Mouse (Mus musculus): Measurements from ENCODE around the gene Gm20388.

Gm20388 gene

GRCm38 (mm10) chr8:123786166-123786565, 3875.5 kb downstream of the Gm20388 start:
- no peak for DNase-seq (ENCODE audit: low spot score)

DNA sequence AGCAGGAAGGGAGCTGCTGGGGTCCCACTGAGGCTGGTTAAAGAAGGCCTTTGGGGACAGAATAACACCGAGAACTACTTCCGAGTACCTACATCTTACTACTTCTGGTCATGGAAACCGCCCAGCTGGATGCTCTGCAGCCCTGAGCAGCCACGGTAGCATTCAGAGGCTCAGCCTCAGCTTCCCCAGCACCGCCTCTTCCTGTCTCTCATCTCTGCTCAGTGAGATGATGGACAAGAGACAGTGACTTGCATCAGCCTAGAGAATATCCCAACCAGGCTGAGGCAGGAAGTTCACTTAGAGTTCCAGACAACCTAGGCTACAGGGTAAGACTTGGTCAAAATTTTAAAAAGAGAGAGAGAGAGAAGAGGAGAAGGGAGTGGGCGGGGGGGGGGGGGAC, 3876.0 kb downstream of the Gm20388 start:
- no peak for DNase-seq (ENCODE audit: low spot score)

DNA sequence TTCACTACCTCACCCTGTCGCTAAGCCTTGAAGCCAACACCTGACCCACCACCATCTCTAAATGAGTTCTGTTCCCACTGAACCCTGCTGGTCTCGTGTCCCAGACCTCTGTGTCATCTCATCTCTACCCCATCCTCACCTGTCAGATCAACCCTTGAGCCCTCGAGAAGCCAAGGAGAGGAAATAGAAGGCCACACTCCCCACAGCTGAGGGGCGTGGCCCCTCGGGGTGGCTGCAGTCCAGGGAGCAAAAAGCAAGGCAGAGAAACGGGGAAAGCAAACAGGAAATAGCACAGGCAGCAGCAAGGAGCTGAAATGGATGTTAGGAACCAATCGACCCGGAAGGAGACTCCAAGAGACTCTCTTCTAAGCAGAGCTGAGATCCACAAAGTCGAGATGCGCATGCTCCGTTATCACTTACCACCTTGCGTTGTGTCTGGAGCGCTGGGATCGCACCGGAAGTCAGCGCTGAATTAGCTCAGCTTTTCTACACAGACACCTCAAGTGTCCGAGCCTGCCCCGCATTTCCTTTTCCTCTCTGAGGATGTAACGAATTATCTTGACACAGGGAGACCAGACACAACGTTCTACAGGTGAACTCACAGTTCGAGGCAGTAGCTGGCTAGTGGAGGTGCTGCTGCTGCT, 3876.7 kb downstream of the Gm20388 start:
- DNase-seq (ENCODE audit: low spot score) = no peak

GRCm38 (mm10) chr8:123788416-123789170, 3878.0 kb downstream of the Gm20388 start:
- DNase-seq (ENCODE audit: low spot score) = no peak

- no peak for DNase-seq (ENCODE audit: low spot score)
These were observed 3878.8 kb downstream of the Gm20388 start for GRCm38 (mm10) chr8:123789461-123789860.

DNA sequence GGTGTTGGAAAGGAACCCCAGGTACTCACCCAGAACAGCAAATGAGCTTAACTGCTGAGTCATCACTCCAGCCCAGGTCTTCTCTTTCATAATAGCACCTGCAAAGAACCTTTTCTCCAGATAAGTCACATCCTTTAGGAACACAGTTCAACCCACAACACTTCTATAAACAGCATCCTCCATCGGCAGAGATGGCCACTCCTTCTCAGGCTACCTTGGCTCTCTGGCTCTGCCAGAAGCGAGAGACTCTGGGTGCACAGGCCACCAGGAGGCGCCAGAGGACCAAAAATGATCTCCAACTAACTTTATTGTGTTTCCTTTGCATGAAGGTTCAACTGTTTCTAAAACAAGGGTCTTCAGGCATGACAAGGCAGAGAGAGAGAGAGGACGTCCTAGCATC, 3879.3 kb downstream of the Gm20388 start:
- peak; percentile 96 for DNase-seq (ENCODE audit: low spot score)

DNA sequence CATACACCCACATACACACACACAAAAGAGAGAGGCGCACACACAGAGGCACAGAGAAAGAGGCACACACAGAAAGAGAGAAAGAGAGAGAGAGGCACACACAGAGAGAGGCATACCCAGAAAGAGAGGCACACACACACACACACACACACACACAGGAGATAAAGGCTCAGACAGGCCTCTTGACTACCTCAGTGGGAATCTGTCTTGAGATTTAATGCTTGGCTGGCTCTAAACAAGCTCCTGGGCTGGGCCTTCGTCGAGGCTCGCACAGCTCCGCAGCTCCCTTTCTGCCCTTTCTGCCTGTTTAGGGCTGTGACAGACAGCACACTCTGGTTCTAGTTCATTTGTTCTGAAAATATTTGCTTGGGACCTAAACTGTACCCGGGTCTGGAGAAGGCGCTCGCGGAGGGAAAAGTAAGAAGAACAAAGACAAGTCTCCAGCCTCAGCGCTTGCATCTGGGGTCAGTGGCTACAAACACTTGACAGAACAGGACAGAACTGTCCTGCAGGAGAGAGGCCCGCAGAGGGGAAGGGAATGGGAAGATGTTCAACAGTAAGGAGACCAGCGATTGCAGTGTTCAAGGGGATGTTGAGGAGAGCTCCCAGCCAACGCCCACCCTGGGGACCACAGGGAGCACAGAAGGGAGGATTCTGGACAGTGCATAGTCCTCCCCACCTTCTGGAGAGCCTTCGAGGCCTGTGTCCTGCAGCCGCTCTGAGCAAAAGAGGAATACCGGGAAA, 3880.6 kb downstream of the Gm20388 start:
- DNase-seq (ENCODE audit: low spot score) = peak; percentile 66

GRCm38 (mm10) chr8:123791845-123792225, 3881.2 kb downstream of the Gm20388 start:
- DNase-seq (ENCODE audit: low spot score) = no peak

DNA sequence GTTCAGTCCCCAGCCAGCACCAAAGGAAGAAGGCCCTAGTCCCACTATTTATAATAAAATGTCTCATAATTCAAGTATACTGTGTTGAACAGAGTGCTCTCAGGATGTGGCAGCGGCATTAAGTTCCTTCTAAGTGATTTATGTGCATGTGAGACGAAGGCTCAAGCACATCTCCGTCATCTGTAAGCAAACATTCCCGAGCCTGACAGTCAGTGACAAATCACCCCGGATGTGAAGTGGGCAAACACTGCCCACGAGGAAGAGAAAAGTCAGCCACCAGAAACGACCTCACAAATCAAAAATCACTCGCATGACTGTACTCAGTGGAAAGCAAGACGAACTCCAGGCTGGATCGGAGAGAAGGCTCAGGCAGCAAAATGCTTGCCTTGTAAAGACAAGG, 3883.3 kb downstream of the Gm20388 start:
- DNase-seq (ENCODE audit: low spot score) = no peak

GRCm38 (mm10) chr8:123794766-123795165, 3884.1 kb downstream of the Gm20388 start:
- DNase-seq (ENCODE audit: low spot score) = no peak

DNA sequence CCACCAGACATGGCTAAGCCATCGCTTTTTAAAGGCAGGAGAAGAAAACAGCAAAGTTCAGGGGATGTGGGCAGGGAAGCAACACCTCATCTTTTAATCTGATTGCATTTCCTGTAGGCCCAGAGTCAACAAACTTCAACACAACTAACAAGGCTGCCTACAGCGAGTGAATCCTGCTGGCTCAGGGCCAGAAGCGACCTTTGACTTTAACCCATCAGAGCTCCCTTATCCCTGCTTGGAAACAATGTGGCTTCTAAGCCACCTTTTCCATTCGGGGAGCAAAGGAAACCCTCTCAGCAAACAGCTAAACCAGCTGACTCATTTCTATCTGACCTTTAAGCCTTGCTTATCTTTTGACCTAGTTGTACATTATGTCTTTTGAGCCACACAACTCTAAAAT, 3886.1 kb downstream of the Gm20388 start:
- no peak for DNase-seq (ENCODE audit: low spot score)

- no peak for DNase-seq (ENCODE audit: low spot score)
These were observed 3887.3 kb downstream of the Gm20388 start for GRCm38 (mm10) chr8:123797928-123798327.

GRCm38 (mm10) chr8:123799434-123799833, 3888.8 kb downstream of the Gm20388 start:
- DNase-seq (ENCODE audit: low spot score) = no peak

GRCm38 (mm10) chr8:123799885-123800284, 3889.2 kb downstream of the Gm20388 start:
- DNase-seq (ENCODE audit: low spot score) = no peak

DNA sequence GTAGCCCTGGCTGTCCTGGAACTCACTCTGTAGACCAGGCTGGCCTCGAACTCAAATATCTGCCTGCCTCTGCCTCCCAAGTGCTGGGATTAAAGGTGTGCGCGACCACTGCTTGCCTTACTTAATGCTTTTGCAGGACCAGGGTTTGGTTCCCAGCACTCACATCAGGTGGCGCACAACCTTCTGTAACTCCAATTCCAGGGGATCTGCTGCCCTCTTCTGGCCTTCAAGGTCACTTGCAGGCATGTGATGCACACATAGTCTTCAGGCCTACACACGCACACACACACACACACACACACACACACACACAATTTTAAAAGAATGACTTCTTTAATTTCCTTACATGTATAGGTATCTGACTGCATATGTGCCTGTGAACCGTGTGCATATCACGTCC, 3890.2 kb downstream of the Gm20388 start:
- DNase-seq (ENCODE audit: low spot score) = no peak

DNA sequence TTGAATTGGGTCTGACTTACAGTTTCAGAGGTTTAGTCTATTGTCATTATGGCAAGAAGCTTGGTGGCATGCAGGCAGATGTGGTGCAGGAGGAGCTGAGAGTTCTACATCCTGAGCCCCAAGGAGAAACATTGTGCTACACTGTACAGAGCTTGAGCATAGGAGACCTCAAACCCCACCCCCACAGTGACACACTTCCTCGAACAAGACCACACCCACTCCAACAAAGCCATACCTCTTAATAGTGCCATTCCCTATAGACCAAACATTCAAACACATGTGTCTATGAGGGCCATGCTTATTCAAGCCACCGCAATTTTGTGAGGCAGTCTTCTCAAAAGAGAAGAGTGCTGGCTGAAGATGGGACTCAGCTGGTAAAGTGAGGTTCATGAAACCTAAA, 3890.9 kb downstream of the Gm20388 start:
- DNase-seq (ENCODE audit: low spot score) = no peak

- DNase-seq (ENCODE audit: low spot score) = no peak
These were observed 3893.0 kb downstream of the Gm20388 start for GRCm38 (mm10) chr8:123803639-123804038.

- DNase-seq (ENCODE audit: low spot score) = no peak
These were observed 3893.9 kb downstream of the Gm20388 start for GRCm38 (mm10) chr8:123804586-123804985.

GRCm38 (mm10) chr8:123805209-123805717, 3894.6 kb downstream of the Gm20388 start:
- DNase-seq (ENCODE audit: low spot score) = no peak

DNA sequence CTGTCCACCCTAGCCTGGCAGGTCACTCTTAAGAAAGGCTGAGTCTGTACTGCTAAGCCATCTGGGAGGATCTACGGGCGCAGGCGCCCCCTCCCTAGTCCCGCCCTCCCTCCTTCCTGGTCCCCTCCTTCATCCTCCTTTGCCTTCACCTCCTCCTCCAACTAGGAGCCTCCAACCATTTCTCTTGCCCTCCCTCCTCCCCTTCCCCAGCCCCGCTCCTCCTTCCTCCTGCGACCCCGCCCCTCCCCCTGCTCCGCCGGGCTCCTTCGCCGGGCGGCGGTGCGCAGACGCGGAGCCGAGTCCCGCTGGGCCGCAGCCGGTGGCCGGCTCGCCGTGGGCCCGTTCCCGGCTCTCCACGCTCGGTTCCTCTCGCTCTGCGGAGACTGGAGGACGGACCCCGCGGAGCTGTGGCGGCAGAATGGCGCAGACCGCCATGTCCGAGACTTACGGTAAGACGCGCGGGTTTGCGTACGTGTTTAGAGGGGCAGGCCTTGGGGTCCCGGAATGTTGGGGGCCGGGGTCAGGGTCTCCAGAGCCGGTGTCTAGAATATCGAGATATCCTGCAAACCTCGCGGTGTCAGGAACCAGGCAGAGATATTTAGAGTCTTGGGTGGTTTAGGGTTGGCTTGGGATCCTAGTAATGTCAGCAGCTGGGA, 3895.2 kb downstream of the Gm20388 start, which contains the start of gene Rab4a:
TSS of gene Rab4a (plus strand) at position 268 of the 656 bp plus-strand sequence.
- DNase-seq (ENCODE audit: low spot score) = peak; percentile 86

- DNase-seq (ENCODE audit: low spot score) = peak; percentile 48
These were observed 3895.8 kb downstream of the Gm20388 start for GRCm38 (mm10) chr8:123806374-123806935.

GRCm38 (mm10) chr8:123807024-123807431, 3896.4 kb downstream of the Gm20388 start:
- no peak for DNase-seq (ENCODE audit: low spot score)

Measured in retina, embryonic 14.5 days (tissue).